Mouse (Mus musculus) myocyte (in vitro differentiated cells): ENCODE data around the gene A330070K13Rik.

Experiments
- CEBPB ChIP-seq: IDR thresholded peaks from 2 replicates; pipeline ENCODE4 v1.6.1; 2011; ENCODE audit warnings: mild to moderate bottlenecking, moderate library complexity; ENCODE audit not compliant: poor library complexity, insufficient read depth, severe bottlenecking
- E2F4 ChIP-seq: IDR thresholded peaks from one replicate; pipeline ENCODE4 v1.6.1; 2011; ENCODE audit warnings: mild to moderate bottlenecking, control low read depth, moderate library complexity; ENCODE audit not compliant: insufficient read depth
- MAX ChIP-seq: IDR thresholded peaks from one replicate; pipeline ENCODE4 v1.6.1; 2011; ENCODE audit warnings: low read depth, mild to moderate bottlenecking, control low read depth
- MYOD1 ChIP-seq, 3 experiments: IDR thresholded peaks; one replicate each; pipeline ENCODE4 v1.6.1; 2011; ENCODE audit warnings: control low read depth in 2 of 3, low read depth in 2 of 3, mild to moderate bottlenecking in 2 of 3, moderate library complexity in 1 of 3; ENCODE audit not compliant: insufficient read length in 2 of 3, control insufficient read depth in 1 of 3
- MYOG ChIP-seq, 3 experiments: IDR thresholded peaks; one replicate each; pipeline ENCODE4 v1.6.1; 2011; ENCODE audit warnings: control low read depth in 2 of 3, low read depth in 2 of 3, mild to moderate bottlenecking in 2 of 3; ENCODE audit not compliant: insufficient read length in 2 of 3, control insufficient read depth in 1 of 3, insufficient read depth in 1 of 3
- POLR2A ChIP-seq: IDR thresholded peaks from one replicate; pipeline ENCODE4 v1.6.1; 2011; ENCODE audit warnings: low read depth, mild to moderate bottlenecking, control low read depth, moderate library complexity; ENCODE audit not compliant: insufficient read length
- POLR2AphosphoS2 ChIP-seq: IDR thresholded peaks from one replicate; pipeline ENCODE4 v1.6.1; 2011; ENCODE audit warnings: low read depth, control low read depth; ENCODE audit not compliant: insufficient read length
- REST ChIP-seq: IDR thresholded peaks from one replicate; pipeline ENCODE4 v1.6.1; 2011; ENCODE audit warnings: mild to moderate bottlenecking, control low read depth, moderate library complexity; ENCODE audit not compliant: insufficient read depth, insufficient read length
- TCF12 ChIP-seq: IDR thresholded peaks from one replicate; pipeline ENCODE4 v1.6.1; 2011; ENCODE audit warnings: mild to moderate bottlenecking, control low read depth; ENCODE audit not compliant: poor library complexity, insufficient read depth, severe bottlenecking
- USF1 ChIP-seq: IDR thresholded peaks from one replicate; pipeline ENCODE4 v1.6.1; 2011; ENCODE audit warnings: low read depth, mild to moderate bottlenecking, control low read depth, moderate library complexity

DNA sequence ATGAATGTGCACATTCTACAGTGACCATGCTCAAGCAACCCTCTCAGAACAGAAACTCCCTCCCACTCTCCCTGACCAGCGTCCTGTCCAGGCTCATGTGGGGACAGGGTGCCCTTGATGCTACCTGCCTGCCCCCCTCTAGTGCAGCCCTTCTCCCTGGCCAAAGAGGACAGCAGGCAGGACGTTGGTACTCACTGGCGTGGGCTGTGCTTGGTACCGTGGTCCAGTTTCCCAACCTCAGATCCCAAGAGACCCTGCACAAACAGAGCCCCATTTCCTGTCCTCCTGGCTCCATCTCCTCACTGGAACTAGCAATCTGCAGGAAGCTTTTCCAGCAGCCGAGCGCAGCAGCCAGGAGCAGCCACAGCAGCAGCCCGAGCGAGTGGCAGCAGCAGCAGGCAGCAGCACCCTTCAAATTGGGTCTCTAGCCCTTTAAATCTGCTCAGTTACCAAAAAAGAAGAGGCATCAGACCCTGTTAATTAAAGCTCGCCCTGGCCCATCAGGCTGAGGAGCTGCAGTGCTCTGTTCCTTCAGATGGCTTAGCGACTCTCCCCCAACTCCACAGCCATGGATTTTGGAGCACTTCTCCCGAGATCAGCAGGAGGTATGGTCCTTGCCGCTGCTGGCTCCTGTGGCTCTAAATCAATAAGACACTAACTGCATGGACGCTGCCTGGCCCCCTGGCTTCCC lies at the start of gene A330070K13Rik:
- TF ChIP-seq CEBPB (no peak), MYOD1 (IDR thresholded peaks at IDR 0.05; ENCODE audit: control insufficient read depth in 1 of 3, insufficient read length in 2 of 3, low read depth in 2 of 3) (no peak), REST (no peak), MYOG (IDR thresholded peaks at IDR 0.05; ENCODE audit: control insufficient read depth in 1 of 3, insufficient read depth in 1 of 3, insufficient read length in 2 of 3, low read depth in 2 of 3) (no peak), POLR2A (no peak), POLR2AphosphoS2 (no peak), MAX (no peak), E2F4 (no peak), TCF12 (no peak), USF1 (no peak)
